Mouse (Mus musculus) lung, embryonic 15.5 days (tissue): Measurements from ENCODE around the gene Gtf2ird2. TPM values are rescaled to one million over a fixed set of nuclear protein-coding genes. Genes with fewer than 3 reads are reported as not detected.

ENCODE experiments used
- ATAC-seq: fragments of 200-750 bp; cut with Nextera tagmentation; 2 replicates; pipeline ENCODE4 v1.8.0; 2017; ENCODE audit warnings: moderate number of reproducible peaks, borderline replicate concordance; ENCODE audit not compliant: low FRiP score, low TSS enrichment; ENCODE audit errors: extremely low read depth
- H3K27ac ChIP-seq: fragments of 300-500 bp; sonication (generic); 2 replicates; pipeline ENCODE4 v1.5.1; 2015; ENCODE audit warnings: moderate library complexity, mild to moderate bottlenecking, inconsistent platforms
- H3K27me3 ChIP-seq: fragments of 300-500 bp; sonication (generic); 2 replicates; pipeline ENCODE4 v1.6.1; 2015; ENCODE audit warnings: inconsistent platforms
- H3K36me3 ChIP-seq: fragments of 300-500 bp; sonication (generic); 2 replicates; pipeline ENCODE4 v1.6.1; 2015; ENCODE audit warnings: inconsistent platforms
- H3K4me1 ChIP-seq: fragments of 300-500 bp; sonication (generic); 2 replicates; pipeline ENCODE4 v1.6.1; 2015; ENCODE audit warnings: inconsistent platforms
- H3K4me2 ChIP-seq: fragments of 300-500 bp; sonication (generic); 2 replicates; pipeline ENCODE4 v1.6.1; 2015; ENCODE audit warnings: inconsistent platforms, mild to moderate bottlenecking, moderate library complexity
- H3K4me3 ChIP-seq: fragments of 300-500 bp; sonication (generic); 2 replicates; pipeline ENCODE4 v1.5.1; 2015; ENCODE audit warnings: mild to moderate bottlenecking, inconsistent platforms
- H3K9ac ChIP-seq: fragments of 300-500 bp; sonication (generic); 2 replicates; pipeline ENCODE4 v1.6.1; 2015; ENCODE audit warnings: inconsistent platforms
- H3K9me3 ChIP-seq: fragments of 300-500 bp; sonication (generic); 2 replicates; pipeline ENCODE4 v1.6.1; 2016; ENCODE audit warnings: inconsistent platforms
- WGBS: fragments of 180-500 bp; shearing (Covaris S2); methylation state at CpG from one replicate; pipeline ENCODE4 v1.1.7; 2015; 5-methylcytosine and 5-hydroxymethylcytosine counted together
- polyA plus RNA-seq: library from polyadenylated mRNA; unstranded; fragments of >200 nt; fragmentation: Nextera tagmentation; extraction: Ambion mirVana; gene quantifications from 2 replicates; pipeline ENCODE4 v1.2.1, GENCODE M21; 2015

Gene Gtf2ird2
- 7.6 and 10.1 TPM in 2 replicates for polyA plus RNA-seq

DNA sequence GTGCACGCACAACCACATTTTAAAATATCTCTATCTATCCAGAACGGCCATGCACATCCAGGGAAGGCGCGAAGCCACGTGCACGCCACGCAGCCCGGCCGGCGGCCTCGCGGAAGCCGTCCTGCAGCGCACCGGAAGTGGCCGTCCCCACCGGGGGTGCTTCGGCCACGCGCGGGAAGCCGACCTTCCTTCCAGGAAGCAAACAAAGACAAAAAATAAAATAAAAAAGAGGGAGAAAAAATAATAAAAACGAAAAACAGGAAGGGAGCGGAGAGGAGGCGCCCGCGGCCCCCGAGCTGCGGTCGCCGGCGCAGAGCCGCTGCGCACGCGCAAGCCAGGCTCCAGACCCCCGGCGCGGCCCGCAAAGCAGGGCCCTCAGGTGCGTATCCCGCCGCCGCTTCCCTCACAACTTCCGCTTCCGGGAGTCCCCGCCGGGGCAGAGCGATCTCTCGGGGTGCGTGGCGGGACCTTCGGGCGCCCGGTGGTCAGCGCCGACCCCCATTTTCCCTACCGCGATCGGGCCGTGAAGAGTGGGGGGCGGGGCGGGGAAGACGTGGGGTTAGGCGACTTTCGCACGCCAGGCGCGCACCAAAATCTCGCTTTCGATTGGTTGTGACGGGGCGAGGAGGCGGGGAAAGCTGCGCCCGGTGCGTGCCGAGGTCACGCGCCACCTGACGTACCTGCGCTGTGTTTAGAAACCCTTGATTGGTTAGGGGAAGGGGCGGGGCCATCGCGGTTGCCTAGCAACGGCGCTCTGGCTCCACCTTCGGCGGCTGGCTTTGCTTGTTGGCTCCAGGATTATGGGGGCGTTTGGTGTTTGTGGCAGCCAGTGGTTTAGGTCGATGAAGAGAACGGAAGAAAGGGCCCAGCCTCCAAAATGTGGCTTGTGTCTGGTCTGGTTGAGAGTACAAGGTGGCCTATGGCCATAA, at the start of gene Gtf2ird2:
Gene Gtf2ird2, plus strand, starts transcription at position 140 of the 929 bp plus-strand sequence.
- Histone ChIP-seq H3K4me1 (peaks cover 23% of the 10 kb centered on the region), H3K4me2 (peak within 1 kb of the TSS; percentile 88), H3K9me3 (no peaks in the 10 kb centered on the region), H3K36me3 (no peaks in the 10 kb centered on the region), H3K27ac (peak within 1 kb of the TSS; percentile 96), H3K4me3 (peak within 1 kb of the TSS; percentile 79), H3K9ac (peak within 1 kb of the TSS; percentile 78), H3K27me3 (no peaks in the 10 kb centered on the region)
- peak; percentile 95 for ATAC-seq
- under 1% methylated on average over 92 of the region's 92 CpGs for WGBS

DNA sequence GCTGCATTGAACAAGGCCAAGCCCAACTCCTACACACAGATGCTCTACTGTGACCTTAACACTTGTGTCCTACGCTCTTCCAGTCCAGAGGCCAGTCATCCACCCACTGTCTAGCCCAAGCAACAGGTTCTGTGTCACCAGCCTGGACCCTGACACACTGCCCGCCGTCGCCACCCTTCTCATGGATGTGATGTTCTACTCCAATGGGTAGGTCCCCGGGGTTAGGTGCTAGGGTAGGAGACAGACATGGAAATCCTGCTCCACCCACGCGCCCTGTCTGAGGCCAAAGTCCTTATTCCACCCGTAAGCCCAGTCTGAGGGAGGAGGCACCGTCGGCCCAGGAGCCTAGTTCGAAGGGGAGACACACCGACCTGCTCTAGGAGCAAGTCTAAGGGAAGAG, 47.8 kb upstream of the Gtf2ird2 start:
- no peaks in the 10 kb centered on the region for H3K36me3 ChIP-seq
- no peak overlapping the region for H3K27ac ChIP-seq
- no peak overlapping the region for H3K4me3 ChIP-seq
- ATAC-seq = no peak
- H3K9me3 ChIP-seq = no peaks in the 10 kb centered on the region
- WGBS = 93% methylated on average over 12 of the region's 12 CpGs
- H3K4me1 ChIP-seq = 0 out of 2 replicates have a peak, but pooled peaks cover 3% of the 10 kb centered on the region
- H3K4me2 ChIP-seq = no peak overlapping the region
- no peaks in the 10 kb centered on the region for H3K27me3 ChIP-seq
- no peak overlapping the region for H3K9ac ChIP-seq

DNA sequence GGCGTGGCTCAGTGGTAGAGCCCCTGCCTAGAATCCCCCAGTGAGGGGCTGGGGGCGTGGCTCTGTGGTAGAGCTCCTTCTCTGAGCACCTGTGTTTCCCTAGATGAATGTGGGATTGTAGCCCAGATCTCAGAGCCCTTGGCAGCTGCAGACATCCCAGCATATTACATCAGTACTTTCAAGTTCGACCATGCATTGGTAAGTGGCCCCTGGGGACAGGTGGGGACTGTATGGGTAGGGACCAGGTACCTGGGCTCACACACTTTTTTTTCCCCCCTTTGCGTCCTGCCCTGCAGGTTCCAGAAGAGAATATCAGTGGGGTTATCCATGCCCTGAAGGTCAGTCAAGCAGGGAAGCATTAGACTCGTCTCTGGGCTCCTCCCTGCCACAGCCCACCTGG, 45.9 kb upstream of the Gtf2ird2 start:
- Histone ChIP-seq H3K9ac (no peak overlapping the region), H3K36me3 (no peaks in the 10 kb centered on the region), H3K9me3 (no peaks in the 10 kb centered on the region), H3K4me3 (no peak overlapping the region), H3K27ac (no peak overlapping the region), H3K27me3 (no peaks in the 10 kb centered on the region), H3K4me2 (no peak overlapping the region), H3K4me1 (no peaks in the 10 kb centered on the region)
- ATAC-seq = no peak
- 86% methylated on average over 5 of the region's 5 CpGs for WGBS

DNA sequence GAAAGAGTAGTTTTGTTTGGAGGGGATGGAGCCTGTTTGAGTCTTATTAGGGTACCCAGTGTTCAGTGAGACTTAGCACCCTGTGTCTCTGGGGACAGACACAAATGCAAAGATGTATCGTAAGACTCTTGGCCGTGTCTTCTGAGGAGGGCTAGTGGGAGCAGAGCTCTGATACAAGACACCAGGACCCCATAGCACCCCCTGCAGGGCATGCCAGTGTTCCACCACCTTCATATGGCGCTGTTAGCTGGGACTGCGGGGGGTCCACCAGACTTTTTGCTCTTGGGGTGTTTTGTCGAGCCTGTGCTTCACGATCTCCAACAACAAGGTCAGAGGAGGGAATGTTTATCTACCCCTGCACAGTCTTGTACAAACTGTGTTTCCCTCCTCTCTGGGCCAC, 44.4 kb upstream of the Gtf2ird2 start:
- 77% methylated on average over 6 of the region's 6 CpGs for WGBS
- Histone ChIP-seq H3K27ac (no peak overlapping the region), H3K4me3 (no peak overlapping the region), H3K4me2 (no peak overlapping the region), H3K27me3 (no peaks in the 10 kb centered on the region), H3K9ac (no peak overlapping the region), H3K9me3 (no peaks in the 10 kb centered on the region), H3K4me1 (no peaks in the 10 kb centered on the region), H3K36me3 (no peaks in the 10 kb centered on the region)
- no peak for ATAC-seq

DNA sequence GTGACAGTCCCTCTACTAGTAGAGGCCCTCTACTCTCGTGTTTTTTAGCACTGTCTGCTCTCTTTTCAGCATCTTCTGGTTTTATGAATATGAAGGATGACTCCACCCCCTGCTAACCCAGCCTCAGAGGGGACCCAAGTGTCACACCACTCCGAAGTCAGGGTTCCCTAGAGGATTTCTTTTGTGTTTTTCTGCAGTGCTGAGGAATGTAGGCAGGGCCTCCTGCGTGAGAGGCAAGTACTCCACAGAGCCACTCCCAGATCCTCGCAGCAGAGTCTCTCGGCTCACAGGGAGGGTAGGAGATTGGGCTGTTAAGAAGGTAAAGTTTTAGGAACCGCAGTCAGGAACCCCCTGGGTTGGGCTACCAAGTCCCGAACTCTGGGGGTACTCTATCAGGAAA, 42.6 kb upstream of the Gtf2ird2 start:
- H3K36me3 ChIP-seq = no peaks in the 10 kb centered on the region
- 39% methylated on average over 7 of the region's 7 CpGs for WGBS
- no peak overlapping the region for H3K4me3 ChIP-seq
- no peak for ATAC-seq
- H3K9me3 ChIP-seq = no peaks in the 10 kb centered on the region
- no peak overlapping the region for H3K4me2 ChIP-seq
- no peak overlapping the region for H3K9ac ChIP-seq
- H3K27me3 ChIP-seq = no peaks in the 10 kb centered on the region
- no peaks in the 10 kb centered on the region for H3K4me1 ChIP-seq
- H3K27ac ChIP-seq = peak overlapping the region; percentile 42; the same call in 1 of the 2 replicates

DNA sequence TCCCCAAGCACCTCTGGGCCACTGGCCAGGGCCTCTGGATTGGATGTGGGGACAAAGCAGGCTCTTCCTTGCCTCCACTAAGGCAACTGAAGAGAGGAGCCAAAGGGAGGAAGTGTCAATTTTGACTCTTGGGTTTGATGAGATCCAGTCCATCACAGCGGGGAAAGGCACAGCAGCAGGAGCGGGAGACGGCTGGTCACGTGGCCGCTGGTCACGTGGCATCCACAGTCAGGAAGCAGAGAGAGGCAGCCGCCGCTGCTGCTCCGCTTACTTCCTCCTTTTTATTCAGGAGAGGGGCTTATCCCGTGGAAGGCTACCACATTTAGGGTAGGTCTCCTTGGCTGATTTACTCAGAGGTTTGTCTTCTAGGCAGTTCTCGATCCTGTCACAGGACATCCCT, 41.4 kb upstream of the Gtf2ird2 start:
- H3K4me2 ChIP-seq = no peak overlapping the region
- H3K9me3 ChIP-seq = no peaks in the 10 kb centered on the region
- ATAC-seq = no peak
- no peaks in the 10 kb centered on the region for H3K27me3 ChIP-seq
- no peak overlapping the region for H3K27ac ChIP-seq
- 80% methylated on average over 11 of the region's 11 CpGs for WGBS
- no peak overlapping the region for H3K9ac ChIP-seq
- H3K36me3 ChIP-seq = no peaks in the 10 kb centered on the region
- no peaks in the 10 kb centered on the region for H3K4me1 ChIP-seq
- H3K4me3 ChIP-seq = no peak overlapping the region

DNA sequence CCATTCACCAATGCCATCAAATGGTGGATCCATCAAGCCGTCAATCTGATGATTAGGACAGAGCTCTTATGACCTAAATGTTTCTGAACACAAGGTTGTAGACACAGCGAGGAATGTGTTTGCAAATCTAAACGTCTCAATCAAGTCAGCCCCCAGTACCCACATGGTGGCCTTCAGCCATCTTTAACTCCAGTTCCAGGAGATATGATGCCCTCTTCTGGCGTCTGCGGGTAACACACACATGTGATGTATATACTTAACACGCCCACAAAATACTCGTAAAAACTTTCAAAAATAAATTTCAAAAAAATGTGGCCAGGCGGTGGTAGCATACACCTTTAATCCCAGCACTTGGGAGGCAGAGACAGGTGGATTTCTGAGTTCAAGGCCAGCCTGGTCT, 38.8 kb upstream of the Gtf2ird2 start:
- H3K9ac ChIP-seq = no peak overlapping the region
- 92% methylated on average over 8 of the region's 8 CpGs for WGBS
- no peak overlapping the region for H3K4me2 ChIP-seq
- H3K9me3 ChIP-seq = no peaks in the 10 kb centered on the region
- H3K4me3 ChIP-seq = no peak overlapping the region
- no peak overlapping the region for H3K27ac ChIP-seq
- peaks cover 3% of the 10 kb centered on the region for H3K36me3 ChIP-seq
- no peaks in the 10 kb centered on the region for H3K4me1 ChIP-seq
- ATAC-seq = no peak
- H3K27me3 ChIP-seq = no peaks in the 10 kb centered on the region

DNA sequence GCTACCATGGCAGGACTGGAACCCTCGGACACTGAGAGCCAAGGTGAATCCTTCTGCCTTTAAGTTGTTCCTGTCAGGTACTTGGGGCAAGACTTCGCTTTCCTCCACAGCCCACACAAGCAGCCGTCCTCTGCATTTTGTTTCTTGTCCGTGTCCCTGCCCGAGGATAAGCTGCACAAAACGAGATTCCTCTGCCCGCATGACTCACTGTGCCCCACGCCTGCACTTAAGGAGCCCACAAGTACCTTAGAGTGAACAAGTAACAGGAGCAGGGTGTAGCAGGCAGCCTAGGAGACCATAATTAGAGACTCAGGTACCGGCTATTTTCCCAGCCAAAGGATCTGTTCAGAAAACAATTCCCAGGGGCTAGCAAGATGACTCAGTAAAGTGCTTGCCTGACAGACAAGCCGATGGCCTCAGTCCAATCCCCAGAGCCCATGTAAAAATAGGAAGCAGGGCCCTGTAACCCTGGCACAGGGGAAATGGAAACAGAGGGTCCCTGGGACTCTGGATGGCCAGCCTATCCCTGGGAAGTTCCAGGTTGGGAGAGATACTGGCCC, 36.5 kb upstream of the Gtf2ird2 start:
- Histone ChIP-seq H3K9ac (no peak overlapping the region), H3K4me3 (no peak overlapping the region), H3K9me3 (no peaks in the 10 kb centered on the region), H3K27ac (peak overlapping the region; percentile 20; the same call in 1 of the 2 replicates), H3K27me3 (no peaks in the 10 kb centered on the region), H3K4me1 (no peaks in the 10 kb centered on the region), H3K36me3 (peaks cover 14% of the 10 kb centered on the region), H3K4me2 (no peak overlapping the region)
- 64% methylated on average over 10 of the region's 10 CpGs for WGBS
- ATAC-seq = peak; percentile 58; the same call in 1 of the 2 replicates

DNA sequence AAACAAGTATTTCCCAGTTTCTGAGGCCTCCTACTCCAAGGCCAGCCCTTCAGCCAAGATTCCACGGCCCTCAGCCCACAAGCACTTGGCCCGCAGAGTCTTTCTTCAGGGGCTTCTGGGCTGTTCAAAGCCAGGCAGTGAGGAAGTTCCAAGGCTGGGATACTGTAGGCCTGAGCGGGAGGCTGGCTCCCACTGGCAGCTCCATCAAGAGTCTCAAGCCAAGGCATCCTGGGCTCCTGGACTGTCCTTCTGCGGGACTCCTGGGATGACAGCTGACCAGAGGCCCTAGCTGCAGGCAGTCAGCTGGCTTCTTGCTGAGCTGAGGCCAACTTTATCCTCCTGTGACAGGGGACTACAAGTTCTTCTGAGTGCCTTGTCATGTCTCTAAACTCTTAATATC, 35.7 kb upstream of the Gtf2ird2 start:
- Histone ChIP-seq H3K9ac (no peak overlapping the region), H3K4me2 (no peak overlapping the region), H3K4me3 (no peak overlapping the region), H3K4me1 (no peaks in the 10 kb centered on the region), H3K27ac (no peak overlapping the region; the same call in 1 of the 2 replicates), H3K36me3 (peaks cover 14% of the 10 kb centered on the region), H3K27me3 (no peaks in the 10 kb centered on the region), H3K9me3 (no peaks in the 10 kb centered on the region)
- ATAC-seq = no peak
- WGBS = 84% methylated on average over 4 of the region's 4 CpGs

DNA sequence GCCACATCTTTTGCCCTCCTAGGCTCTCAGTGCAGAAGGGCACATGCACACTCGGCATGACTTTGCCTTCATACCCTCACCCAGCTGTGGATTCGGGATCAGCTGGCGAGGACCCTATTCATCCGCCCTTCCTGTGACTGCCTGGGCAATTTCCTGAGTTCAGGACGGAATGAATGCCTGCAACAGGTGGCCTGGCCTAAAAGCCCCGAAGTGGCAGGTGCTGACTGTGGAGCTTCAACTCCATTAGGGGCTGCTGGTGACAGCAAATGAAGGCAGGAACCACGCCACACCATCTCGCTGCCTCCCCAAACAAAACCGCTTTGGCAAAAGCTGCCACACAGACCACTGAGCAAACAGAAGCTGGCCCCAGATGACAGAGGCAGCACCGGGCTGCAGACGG, 31.9 kb upstream of the Gtf2ird2 start:
- H3K27ac ChIP-seq = no peak overlapping the region
- H3K9ac ChIP-seq = no peak overlapping the region
- ATAC-seq = no peak
- no peak overlapping the region for H3K4me2 ChIP-seq
- no peaks in the 10 kb centered on the region for H3K9me3 ChIP-seq
- no peaks in the 10 kb centered on the region for H3K4me1 ChIP-seq
- H3K4me3 ChIP-seq = no peak overlapping the region
- H3K27me3 ChIP-seq = no peaks in the 10 kb centered on the region
- H3K36me3 ChIP-seq = peaks cover 32% of the 10 kb centered on the region
- 65% methylated on average over 11 of the region's 11 CpGs for WGBS

DNA sequence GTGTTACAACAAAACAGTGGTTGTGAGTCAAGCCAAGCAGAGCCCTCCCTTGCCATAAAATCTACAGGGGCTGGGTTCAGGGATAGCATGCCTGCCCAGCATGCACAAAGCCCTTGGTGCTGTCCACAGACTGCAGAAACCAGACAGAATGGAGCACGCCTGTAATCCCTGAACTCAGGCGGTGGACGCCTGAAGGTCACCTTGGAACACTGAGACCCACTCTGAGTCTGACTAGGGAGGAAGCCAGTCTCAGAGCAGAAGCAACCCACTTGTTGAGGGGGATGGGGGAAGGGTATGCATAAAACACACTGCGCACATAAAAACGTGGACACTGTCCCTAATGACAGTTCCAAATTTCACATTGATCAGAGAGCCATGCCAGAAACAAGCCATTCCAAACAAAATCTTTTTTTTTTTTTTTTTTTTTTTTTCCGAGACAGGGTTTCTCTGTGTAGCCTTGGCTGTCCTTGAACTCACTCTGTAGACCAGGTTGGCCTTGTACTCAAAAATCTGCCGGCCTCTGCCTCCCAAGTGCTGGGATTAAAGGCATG, 27.8 kb upstream of the Gtf2ird2 start:
- H3K9ac ChIP-seq = no peak overlapping the region
- no peaks in the 10 kb centered on the region for H3K27me3 ChIP-seq
- H3K36me3 ChIP-seq = peaks cover 45% of the 10 kb centered on the region
- ATAC-seq = no peak
- H3K9me3 ChIP-seq = no peaks in the 10 kb centered on the region
- H3K27ac ChIP-seq = no peak overlapping the region
- WGBS = 82% methylated on average over 7 of the region's 7 CpGs
- H3K4me1 ChIP-seq = no peaks in the 10 kb centered on the region
- no peak overlapping the region for H3K4me3 ChIP-seq
- H3K4me2 ChIP-seq = no peak overlapping the region

DNA sequence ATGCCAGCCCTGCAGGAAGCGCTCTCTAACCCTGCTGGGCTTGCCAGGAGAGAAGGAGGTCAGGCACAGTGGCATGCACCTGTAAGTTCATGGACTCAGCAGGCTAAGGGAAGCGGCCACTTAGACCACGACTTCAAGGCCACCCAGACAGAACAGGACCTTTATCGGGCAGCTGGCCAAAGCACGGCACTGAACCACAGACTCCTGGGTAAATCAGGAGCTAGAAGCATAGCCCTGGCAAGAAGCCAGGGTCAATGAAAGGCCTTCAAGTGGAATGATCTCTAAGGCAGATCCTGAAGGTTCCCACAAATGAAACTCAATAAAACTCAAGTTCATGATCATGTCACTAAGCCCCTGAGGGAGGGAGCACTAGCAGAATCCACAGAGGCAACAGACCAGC, 19.1 kb upstream of the Gtf2ird2 start:
- peaks cover 7% of the 10 kb centered on the region for H3K4me1 ChIP-seq
- H3K27ac ChIP-seq = no peak overlapping the region
- H3K4me3 ChIP-seq = no peak overlapping the region
- no peak for ATAC-seq
- H3K27me3 ChIP-seq = no peaks in the 10 kb centered on the region
- no peak overlapping the region for H3K9ac ChIP-seq
- H3K9me3 ChIP-seq = no peaks in the 10 kb centered on the region
- H3K36me3 ChIP-seq = peaks cover 34% of the 10 kb centered on the region
- 62% methylated on average over 5 of the region's 5 CpGs for WGBS
- H3K4me2 ChIP-seq = no peak overlapping the region
